Mouse (Mus musculus): ENCODE results near the gene Tcte2. TPM values are rescaled to one million over a fixed set of nuclear protein-coding genes. Genes with fewer than 3 reads are reported as not detected.
"Not testable (repeated sequence)": the region's sequence is repeated elsewhere in the genome, so short reads cannot be mapped to it uniquely, and the experiment has no call there.

Gene Tcte2
- 18.7 and 21.3 TPM in 2 replicates for total RNA-seq (2014; rRNA removed)
- 9.8 and 11.1 TPM in 2 replicates for polyA plus RNA-seq (2015; fragmentation: Nextera tagmentation; extraction: Ambion mirVana)

- under 1% methylated on average over 71 of the region's 74 CpGs for WGBS
- ATAC-seq (peak; percentile 25), DNase-seq (ENCODE audit: low spot score) (peak; percentile 72)
- H3K4me1 ChIP-seq (ENCODE audit: insufficient read depth, low read length): no peaks in the 10 kb centered on the region
- peak within 1 kb of the TSS; percentile 97 for H3K9ac ChIP-seq (replicated peaks; ENCODE audit: low read length)
- peak within 1 kb of the TSS; percentile 87 for H3K4me2 ChIP-seq (ENCODE audit: low read depth, low read length)
- peak within 1 kb of the TSS; percentile 95 for H3K4me3 ChIP-seq (ENCODE audit: low read length)
- TF ChIP-seq CTCF (IDR thresholded peaks at IDR 0.05; ENCODE audit: low read depth): no peak
- no peaks in the 10 kb centered on the region for H3K36me3 ChIP-seq (ENCODE audit: insufficient read depth, low read length)
- H3K27me3 ChIP-seq (ENCODE audit: insufficient read depth, low read length): no peaks in the 10 kb centered on the region
- H3K27ac ChIP-seq: peak within 1 kb of the TSS; percentile 98
- no peaks in the 10 kb centered on the region for H3K9me3 ChIP-seq (ENCODE audit: low read length)
Observed at GRCm38 (mm10) chr17:13761179-13761913, at the start of gene Tcte2. Tcte2 (minus strand) TSS chr17:13761825.

- no peak for DNase-seq (ENCODE audit: low spot score)
- 75% methylated on average over 1 of the region's 1 CpGs for WGBS
- peaks cover 21% of the 10 kb centered on the region; the same call in 1 of the 2 replicates for H3K36me3 ChIP-seq (ENCODE audit: insufficient read depth, low read length)
Observed at GRCm38 (mm10) chr17:13806016-13806415, 44.4 kb upstream of the Tcte2 start.

GRCm38 (mm10) chr17:13802836-13803408, 41.3 kb upstream of the Tcte2 start:
- H3K27ac ChIP-seq: no peak overlapping the region
- H3K9ac ChIP-seq (replicated peaks; ENCODE audit: low read length): no peak overlapping the region
- H3K9me3 ChIP-seq (ENCODE audit: low read length): no peaks in the 10 kb centered on the region
- 84% methylated on average over 2 of the region's 2 CpGs for WGBS
- H3K27me3 ChIP-seq (ENCODE audit: insufficient read depth, low read length): no peaks in the 10 kb centered on the region
- no peak overlapping the region for H3K4me2 ChIP-seq (ENCODE audit: low read depth, low read length)
- no peaks in the 10 kb centered on the region for H3K4me1 ChIP-seq (ENCODE audit: insufficient read depth, low read length)
- no peak overlapping the region for H3K4me3 ChIP-seq (ENCODE audit: low read length)
- peaks cover 14% of the 10 kb centered on the region; the same call in 1 of the 2 replicates for H3K36me3 ChIP-seq (ENCODE audit: insufficient read depth, low read length)
- TF ChIP-seq CTCF (IDR thresholded peaks at IDR 0.05; ENCODE audit: low read depth): no peak
- no peak for DNase-seq (ENCODE audit: low spot score)
- ATAC-seq: no peak

More at GRCm38 (mm10) chr17:13806016-13806415, 44.4 kb upstream of the Tcte2 start:
- H3K27ac ChIP-seq: no peak overlapping the region
- H3K9ac ChIP-seq (replicated peaks; ENCODE audit: low read length): no peak overlapping the region
- TF ChIP-seq CTCF (IDR thresholded peaks at IDR 0.05; ENCODE audit: low read depth): no peak
- H3K9me3 ChIP-seq (ENCODE audit: low read length): no peaks in the 10 kb centered on the region
- no peak for ATAC-seq
- H3K27me3 ChIP-seq (ENCODE audit: insufficient read depth, low read length): no peaks in the 10 kb centered on the region
- H3K4me1 ChIP-seq (ENCODE audit: insufficient read depth, low read length): no peaks in the 10 kb centered on the region
- no peak overlapping the region for H3K4me3 ChIP-seq (ENCODE audit: low read length)
- no peak overlapping the region for H3K4me2 ChIP-seq (ENCODE audit: low read depth, low read length)

- H3K27ac ChIP-seq: no peak overlapping the region
- no peaks in the 10 kb centered on the region for H3K9me3 ChIP-seq (ENCODE audit: low read length)
- no peaks in the 10 kb centered on the region for H3K27me3 ChIP-seq (ENCODE audit: insufficient read depth, low read length)
- TF ChIP-seq CTCF (IDR thresholded peaks at IDR 0.05; ENCODE audit: low read depth): no peak
- DNase-seq (ENCODE audit: low spot score) (no peak), ATAC-seq (no peak)
- H3K4me1 ChIP-seq (ENCODE audit: insufficient read depth, low read length): no peaks in the 10 kb centered on the region
- no peaks in the 10 kb centered on the region for H3K36me3 ChIP-seq (ENCODE audit: insufficient read depth, low read length)
- H3K4me2 ChIP-seq (ENCODE audit: low read depth, low read length): no peak overlapping the region
- H3K9ac ChIP-seq (replicated peaks; ENCODE audit: low read length): no peak overlapping the region
- WGBS: 82% methylated on average over 1 of the region's 1 CpGs
- no peak overlapping the region for H3K4me3 ChIP-seq (ENCODE audit: low read length)
Observed at GRCm38 (mm10) chr17:13797691-13798090, 36.1 kb upstream of the Tcte2 start.

GRCm38 (mm10) chr17:13790033-13790432, 28.4 kb upstream of the Tcte2 start:
- not testable (repeated sequence) for DNase-seq (ENCODE audit: low spot score); H3K36me3 ChIP-seq (ENCODE audit: insufficient read depth, low read length); H3K27ac ChIP-seq; H3K9ac ChIP-seq (replicated peaks; ENCODE audit: low read length); H3K27me3 ChIP-seq (ENCODE audit: insufficient read depth, low read length); H3K4me3 ChIP-seq (ENCODE audit: low read length); ATAC-seq; H3K9me3 ChIP-seq (ENCODE audit: low read length); H3K4me1 ChIP-seq (ENCODE audit: insufficient read depth, low read length); H3K4me2 ChIP-seq (ENCODE audit: low read depth, low read length)
- 97% methylated on average over 2 of the region's 2 CpGs for WGBS

GRCm38 (mm10) chr17:13783469-13783868, 21.8 kb upstream of the Tcte2 start:
- ATAC-seq (no peak), DNase-seq (ENCODE audit: low spot score) (no peak)
- H3K9me3 ChIP-seq (ENCODE audit: low read length): no peaks in the 10 kb centered on the region
- H3K4me3 ChIP-seq (ENCODE audit: low read length): no peak overlapping the region
- no peak overlapping the region for H3K4me2 ChIP-seq (ENCODE audit: low read depth, low read length)
- H3K4me1 ChIP-seq (ENCODE audit: insufficient read depth, low read length): no peaks in the 10 kb centered on the region
- H3K9ac ChIP-seq (replicated peaks; ENCODE audit: low read length): no peak overlapping the region
- no peaks in the 10 kb centered on the region for H3K36me3 ChIP-seq (ENCODE audit: insufficient read depth, low read length)
- H3K27me3 ChIP-seq (ENCODE audit: insufficient read depth, low read length): no peaks in the 10 kb centered on the region
- no peak for TF ChIP-seq CTCF (IDR thresholded peaks at IDR 0.05; ENCODE audit: low read depth)
- 74% methylated on average over 1 of the region's 1 CpGs for WGBS
- no peak overlapping the region for H3K27ac ChIP-seq

GRCm38 (mm10) chr17:13781948-13782347, 20.3 kb upstream of the Tcte2 start:
- Histone ChIP-seq H3K4me1 (ENCODE audit: insufficient read depth, low read length) (no peaks in the 10 kb centered on the region), H3K9me3 (ENCODE audit: low read length) (no peaks in the 10 kb centered on the region), H3K27ac (no peak overlapping the region), H3K4me2 (ENCODE audit: low read depth, low read length) (no peak overlapping the region), H3K4me3 (ENCODE audit: low read length) (no peak overlapping the region), H3K36me3 (ENCODE audit: insufficient read depth, low read length) (no peaks in the 10 kb centered on the region), H3K27me3 (ENCODE audit: insufficient read depth, low read length) (no peaks in the 10 kb centered on the region), H3K9ac (replicated peaks; ENCODE audit: low read length) (no peak overlapping the region)
- WGBS: 78% methylated on average over 5 of the region's 5 CpGs
- no peak for DNase-seq (ENCODE audit: low spot score)
- 0 out of 2 replicates have a peak, but pooled peaks have one; percentile 27 for ATAC-seq
- TF ChIP-seq CTCF (IDR thresholded peaks at IDR 0.05; ENCODE audit: low read depth): no peak
